Mouse (Mus musculus): ENCODE data around the gene Utp20. TPM values are rescaled to one million over a fixed set of nuclear protein-coding genes. Genes with fewer than 3 reads are reported as not detected.

Gene Utp20
- polyA plus RNA-seq, 2 experiments = 19.3 to 21.1 TPM

DNA sequence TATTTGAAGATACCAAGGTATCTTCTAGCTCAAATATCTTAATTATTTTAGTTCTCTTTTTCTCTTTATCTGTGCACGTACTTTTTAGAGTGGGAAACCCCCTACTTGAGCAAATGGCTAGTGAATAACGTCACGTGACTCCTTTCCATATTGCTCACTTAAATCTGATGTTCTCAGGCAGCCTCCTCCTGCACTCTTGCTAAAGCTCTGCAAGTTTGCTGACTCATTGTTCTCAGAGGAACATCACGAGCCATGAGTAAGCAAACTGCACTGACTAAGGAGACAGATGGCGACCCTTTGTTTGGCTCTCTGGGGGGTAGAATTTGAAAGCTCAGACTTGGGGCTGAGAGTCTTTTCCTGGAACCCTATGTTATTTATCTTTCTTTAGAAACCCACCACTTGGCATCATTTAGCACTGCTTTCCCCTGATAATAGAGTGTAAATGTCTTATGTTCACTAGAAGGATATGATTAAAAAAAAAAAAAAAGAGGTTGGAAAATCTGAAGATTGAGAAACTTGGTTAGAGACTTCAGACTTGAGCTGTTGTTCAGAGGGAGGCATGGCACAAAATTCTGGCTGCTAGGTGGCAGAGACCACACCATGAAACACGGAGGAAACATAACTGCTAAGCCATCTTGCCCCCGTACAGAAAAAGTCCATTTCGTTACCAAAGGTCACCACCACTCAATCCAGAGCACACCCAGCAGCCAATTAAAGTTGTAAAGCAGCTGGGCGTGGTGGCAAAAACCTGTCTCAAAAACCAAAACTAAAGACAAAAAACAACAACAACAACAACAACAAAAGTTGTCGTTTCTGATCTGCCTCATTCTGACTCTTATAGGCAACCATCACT, 117.7 kb downstream of the Utp20 start:
- Histone ChIP-seq H3K4me3 (replicated peaks; ENCODE audit: low read length) (no peak overlapping the region), H3K9me3 (ENCODE audit: control insufficient read depth, low read length) (no peaks in the 10 kb centered on the region), H3K27me3 (ENCODE audit: control insufficient read depth, insufficient read depth, low read length) (no peaks in the 10 kb centered on the region), H3K36me3 (ENCODE audit: control insufficient read depth, insufficient read depth, low read length) (no peaks in the 10 kb centered on the region), H3K9ac (ENCODE audit: low read depth, low read length, severe bottlenecking) (no peak overlapping the region), H3K4me1 (ENCODE audit: control insufficient read depth, insufficient read depth, low read length) (no peaks in the 10 kb centered on the region), H3K4me2 (replicated peaks; ENCODE audit: low read depth, low read length, severe bottlenecking) (no peak overlapping the region), H3K27ac (replicated peaks; ENCODE audit: low read depth, low read length) (no peak overlapping the region)
- TF ChIP-seq POLR2A (IDR thresholded peaks at IDR 0.05; ENCODE audit: borderline replicate concordance, extremely low read depth, insufficient read depth, insufficient read length) = no peak
- 60% methylated on average over 10 of the region's 10 CpGs for WGBS
- ATAC-seq (ENCODE audit: low FRiP score, low read depth) (no peak), DNase-seq (ENCODE audit: low spot score) (no peak)

DNA sequence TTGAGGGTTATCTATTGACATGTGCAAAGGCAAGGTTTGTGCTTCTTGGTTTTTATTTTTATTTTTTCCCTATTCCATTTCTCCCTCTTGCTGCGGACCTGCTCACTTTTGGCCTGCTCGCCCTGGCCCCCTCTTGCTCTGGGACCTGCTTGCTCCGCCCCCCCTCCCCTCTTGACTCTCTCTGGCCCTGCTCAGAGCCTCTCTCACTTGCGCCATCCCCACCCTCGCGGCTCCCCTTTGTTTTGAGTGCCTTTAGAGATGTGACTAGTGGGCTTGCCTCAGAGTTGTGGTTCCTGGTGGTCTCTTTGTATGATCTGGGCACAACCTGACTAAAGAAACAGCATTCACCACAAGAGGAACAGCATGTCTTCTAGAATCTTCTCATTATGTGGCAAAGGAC, 125.7 kb downstream of the Utp20 start:
- ATAC-seq (ENCODE audit: low FRiP score, low read depth) = no peak
- no peaks in the 10 kb centered on the region for H3K9me3 ChIP-seq (ENCODE audit: control insufficient read depth, low read length)
- no peak overlapping the region for H3K4me3 ChIP-seq (replicated peaks; ENCODE audit: low read length)
- no peak for DNase-seq (ENCODE audit: low spot score)
- no peaks in the 10 kb centered on the region for H3K4me1 ChIP-seq (ENCODE audit: control insufficient read depth, insufficient read depth, low read length)
- no peak overlapping the region for H3K4me2 ChIP-seq (replicated peaks; ENCODE audit: low read depth, low read length, severe bottlenecking)
- no peaks in the 10 kb centered on the region for H3K36me3 ChIP-seq (ENCODE audit: control insufficient read depth, insufficient read depth, low read length)
- H3K9ac ChIP-seq (ENCODE audit: low read depth, low read length, severe bottlenecking) = no peak overlapping the region
- H3K27me3 ChIP-seq (ENCODE audit: control insufficient read depth, insufficient read depth, low read length) = no peaks in the 10 kb centered on the region
- H3K27ac ChIP-seq (replicated peaks; ENCODE audit: low read depth, low read length) = no peak overlapping the region
- no peak for TF ChIP-seq POLR2A (IDR thresholded peaks at IDR 0.05; ENCODE audit: borderline replicate concordance, extremely low read depth, insufficient read depth, insufficient read length)
- WGBS = 76% methylated on average over 6 of the region's 6 CpGs

Other genes with a start within 250 kb of the Utp20 start
- 45.6 and 73.6 TPM in 2 replicates for gene Mybpc1, start 221.7 kb downstream of the Utp20 start, polyA plus RNA-seq (2012; rRNA removed)
- 49.9 and 59.2 TPM in 2 replicates for gene Mybpc1, start 221.7 kb downstream of the Utp20 start, polyA plus RNA-seq (2014; fragmentation: Nextera tagmentation; extraction: Ambion mirVana)
- 0.04 and 0.11 TPM in 2 replicates for gene Spic, start 141.8 kb downstream of the Utp20 start, polyA plus RNA-seq (2012; rRNA removed)
- 0.11 TPM in 2 replicates for gene Spic, start 141.8 kb downstream of the Utp20 start, polyA plus RNA-seq (2014; fragmentation: Nextera tagmentation; extraction: Ambion mirVana)
- 96.5 and 112 TPM in 2 replicates for gene Arl1, start 95.9 kb downstream of the Utp20 start, polyA plus RNA-seq (2012; rRNA removed)
- gene Arl1, start 95.9 kb downstream of the Utp20 start, polyA plus RNA-seq (2014; fragmentation: Nextera tagmentation; extraction: Ambion mirVana) = 217 and 225 TPM in 2 replicates
- gene Slc5a8, start 59.2 kb upstream of the Utp20 start, polyA plus RNA-seq (2012; rRNA removed) = 0.03 TPM in 2 replicates
- gene Slc5a8, start 59.2 kb upstream of the Utp20 start, polyA plus RNA-seq (2014; fragmentation: Nextera tagmentation; extraction: Ambion mirVana) = 0.11 and 0.15 TPM in 2 replicates